Mouse (Mus musculus) erythroblast, embryonic 14.5 days (primary cell): ENCODE results near the gene Col24a1.

Experiments used
- GATA1 ChIP-seq: IDR thresholded peaks from 2 replicates; pipeline ENCODE4 v1.6.1; 2012; ENCODE audit warnings: low read length, inconsistent platforms, mixed read lengths
- TAL1 ChIP-seq: IDR thresholded peaks from 3 replicates; pipeline ENCODE4 v1.6.1; 2012; ENCODE audit warnings: low read length, inconsistent platforms, mixed read lengths

GRCm38 (mm10) chr3:145574468-145574867, 282.2 kb downstream of the Col24a1 start:
- TF ChIP-seq GATA1 (no peak), TAL1 (no peak)
